Mouse (Mus musculus): ENCODE results near the gene Nfe2l1.
"Not testable (repeated sequence)": the region's sequence is repeated elsewhere in the genome, so short reads cannot be mapped to it uniquely, and the experiment has no call there.

Nfe2l1 gene

GRCm38 (mm10) chr11:96829813-96830538 lies at the start of gene Nfe2l1:
Nfe2l1 (minus strand) TSS chr11:96829968.
- DNase-seq (ENCODE audit: low read depth, low spot score): peak; percentile 97

GRCm38 (mm10) chr11:96879359-96879758 lies 49.6 kb upstream of the Nfe2l1 start:
- no peak for DNase-seq (ENCODE audit: low read depth, low spot score)

DNA sequence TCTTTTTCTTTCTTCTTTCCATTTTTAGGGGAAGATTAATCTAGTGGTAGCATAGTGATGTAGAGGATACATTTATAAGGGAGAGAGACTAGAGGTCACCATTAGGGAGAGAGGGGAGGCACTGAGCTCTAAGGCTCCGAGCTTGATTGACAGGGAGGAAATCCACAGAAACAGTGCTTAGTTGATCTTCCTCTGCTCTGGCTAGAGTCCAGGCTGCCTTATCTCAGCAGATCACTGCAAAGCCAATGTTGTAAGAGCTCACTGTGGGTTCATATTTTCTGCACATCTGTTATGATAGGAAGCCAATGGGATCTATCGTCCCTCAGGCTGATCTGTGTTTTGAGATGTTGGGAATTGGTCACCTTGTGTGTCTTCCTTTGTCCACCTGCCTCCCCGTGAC lies 48.9 kb upstream of the Nfe2l1 start:
- DNase-seq (ENCODE audit: low read depth, low spot score): no peak

DNA sequence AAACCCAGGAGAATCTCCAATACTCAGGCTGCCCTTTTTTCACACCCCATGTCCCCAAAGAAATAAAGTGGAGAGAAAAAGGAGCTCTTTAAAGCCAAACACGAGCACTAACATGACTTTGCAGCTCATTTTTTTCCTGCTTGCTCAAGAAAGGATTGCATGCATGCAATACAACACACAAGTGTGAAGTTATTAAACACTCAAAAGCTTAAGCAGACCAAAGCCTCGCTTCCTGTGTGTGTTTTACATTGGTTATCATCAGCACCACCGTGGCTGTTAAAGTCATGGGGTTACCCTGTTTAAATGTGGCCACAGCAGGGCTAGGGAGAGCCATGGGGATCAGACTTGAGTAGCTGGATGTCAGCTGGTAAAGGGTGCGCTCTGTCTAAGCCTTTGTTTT lies 47.3 kb upstream of the Nfe2l1 start:
- no peak for DNase-seq (ENCODE audit: low read depth, low spot score)

- DNase-seq (ENCODE audit: low read depth, low spot score): no peak
These were observed 46.7 kb upstream of the Nfe2l1 start for GRCm38 (mm10) chr11:96876300-96877040.

DNA sequence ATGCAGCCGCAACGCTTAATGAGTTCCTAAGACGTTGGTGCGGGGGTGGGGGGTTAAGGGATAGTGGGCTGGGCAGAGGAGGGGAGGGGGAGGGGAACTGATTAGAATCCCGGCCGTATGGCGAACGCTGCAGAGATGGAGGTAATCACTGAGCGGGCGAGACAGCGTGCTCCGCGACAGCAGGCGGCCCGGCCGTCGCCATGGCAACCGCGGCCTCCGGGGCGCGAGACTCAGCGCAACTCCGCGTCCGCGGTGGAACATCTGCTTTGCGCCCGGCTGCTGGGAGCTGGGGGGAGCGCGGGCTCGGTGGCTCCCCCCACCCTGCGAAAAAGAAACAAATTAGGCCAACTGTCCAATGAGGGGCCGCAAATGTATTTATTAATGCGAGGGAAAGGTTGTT lies 46.0 kb upstream of the Nfe2l1 start:
- DNase-seq (ENCODE audit: low read depth, low spot score): peak; percentile 85

GRCm38 (mm10) chr11:96875270-96875669 lies 45.5 kb upstream of the Nfe2l1 start:
- no peak for DNase-seq (ENCODE audit: low read depth, low spot score)

DNA sequence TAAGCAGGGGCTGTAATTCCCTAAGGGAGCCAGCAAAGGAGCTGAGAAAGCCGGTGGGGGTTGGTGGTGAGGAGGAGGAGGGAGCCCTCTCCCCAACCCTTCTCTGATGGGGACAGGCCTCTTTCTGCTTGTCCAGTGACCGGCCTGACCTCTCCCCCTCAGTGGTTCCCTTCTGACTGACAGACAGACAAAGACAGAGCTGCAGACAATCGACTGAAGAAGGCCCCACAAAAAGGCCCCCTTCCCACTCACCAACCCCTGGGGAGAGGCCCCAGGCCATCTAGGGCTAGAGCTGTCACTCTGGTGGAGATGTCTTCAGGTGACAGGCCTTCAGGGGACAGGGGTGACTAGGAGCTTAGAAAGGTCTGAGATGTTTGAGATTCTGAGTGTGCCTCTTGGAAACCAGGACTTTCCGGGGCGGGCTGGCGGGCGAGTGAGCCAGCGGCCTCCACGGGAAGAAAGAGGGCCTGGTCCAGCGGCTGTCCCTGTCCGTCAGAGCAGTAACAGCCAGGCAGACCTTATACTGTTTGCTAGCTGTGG lies 43.9 kb upstream of the Nfe2l1 start:
- no peak for DNase-seq (ENCODE audit: low read depth, low spot score)

- peak; percentile 70 for DNase-seq (ENCODE audit: low read depth, low spot score)
These were observed 42.9 kb upstream of the Nfe2l1 start for GRCm38 (mm10) chr11:96872441-96873379.

DNA sequence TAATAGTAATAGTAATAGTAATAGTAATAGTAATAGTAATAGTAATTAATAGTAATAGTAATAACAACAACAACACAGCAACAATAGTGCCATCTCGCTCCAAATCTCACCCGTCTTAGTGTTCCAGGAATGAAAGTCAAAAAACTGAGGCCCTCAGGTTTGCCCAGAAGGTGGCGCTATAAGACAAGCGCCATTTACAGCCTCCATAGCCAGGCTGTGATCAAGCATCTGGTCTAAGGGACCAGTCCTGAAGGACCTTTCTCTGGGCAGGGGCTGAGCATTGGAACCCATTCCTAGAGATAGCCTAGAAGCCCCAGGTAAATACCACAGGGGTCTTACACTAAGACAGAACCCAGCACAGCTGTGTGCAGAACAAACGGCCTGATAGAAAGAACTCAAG lies 37.4 kb upstream of the Nfe2l1 start:
- DNase-seq (ENCODE audit: low read depth, low spot score): peak; percentile 69

DNA sequence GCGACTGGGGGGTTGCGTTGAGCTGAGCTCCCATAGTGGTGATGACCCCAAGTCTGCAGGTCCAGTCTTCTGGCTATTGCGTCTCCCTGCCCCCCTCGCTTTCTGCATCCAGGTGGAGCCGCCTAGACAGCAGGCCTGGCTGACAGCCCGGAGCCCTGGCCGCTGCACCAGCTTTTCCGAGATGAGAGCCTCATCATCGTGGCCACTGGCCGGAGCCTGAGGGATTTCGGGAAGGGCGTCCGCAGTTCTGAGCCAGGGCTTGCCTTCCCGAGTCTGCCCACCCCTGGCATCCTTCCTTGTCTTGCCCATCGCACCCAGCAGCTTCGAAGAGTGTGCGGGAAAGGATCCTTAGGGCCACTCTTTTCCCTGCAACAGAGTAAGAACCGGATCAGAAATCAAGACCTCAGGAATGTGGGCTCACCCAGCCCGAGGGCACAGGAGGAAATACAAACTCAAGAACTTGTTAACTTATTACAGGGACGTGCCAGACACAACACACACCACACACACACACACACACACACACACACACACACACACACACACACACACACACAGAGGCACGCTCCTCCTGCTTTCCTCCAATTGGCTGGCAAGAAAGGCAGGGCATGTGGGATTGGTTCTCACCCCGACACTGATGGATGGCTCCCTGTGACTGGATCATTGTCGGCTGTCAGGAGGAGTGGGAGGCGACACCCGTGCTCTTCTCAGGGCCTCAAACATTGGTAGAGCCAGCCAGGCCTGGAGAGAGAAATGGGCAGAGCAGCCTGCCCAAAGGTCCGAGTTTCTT lies 33.6 kb upstream of the Nfe2l1 start:
- DNase-seq (ENCODE audit: low read depth, low spot score): no peak

DNA sequence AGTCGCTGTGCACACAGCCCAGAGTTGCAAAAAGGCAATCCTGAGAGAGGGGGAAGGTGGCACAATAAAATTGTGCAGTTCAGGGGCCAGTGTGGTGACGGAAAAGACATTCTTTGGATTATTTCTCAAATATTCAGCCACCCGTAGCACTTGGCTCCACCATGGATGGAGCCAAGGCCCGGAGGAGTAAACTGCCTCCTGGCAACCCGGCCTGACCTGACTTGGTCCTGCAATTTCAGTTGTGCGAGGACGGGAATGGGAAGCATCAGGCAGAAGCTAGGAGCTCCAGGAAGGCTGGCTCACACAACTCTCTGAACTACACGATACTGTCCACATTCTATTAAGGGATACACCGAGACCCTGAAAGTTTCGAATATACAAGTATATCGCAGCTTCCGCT lies 32.8 kb upstream of the Nfe2l1 start:
- no peak for DNase-seq (ENCODE audit: low read depth, low spot score)

- DNase-seq (ENCODE audit: low read depth, low spot score): peak; percentile 90
These were observed 32.1 kb upstream of the Nfe2l1 start for GRCm38 (mm10) chr11:96861878-96862289.

DNA sequence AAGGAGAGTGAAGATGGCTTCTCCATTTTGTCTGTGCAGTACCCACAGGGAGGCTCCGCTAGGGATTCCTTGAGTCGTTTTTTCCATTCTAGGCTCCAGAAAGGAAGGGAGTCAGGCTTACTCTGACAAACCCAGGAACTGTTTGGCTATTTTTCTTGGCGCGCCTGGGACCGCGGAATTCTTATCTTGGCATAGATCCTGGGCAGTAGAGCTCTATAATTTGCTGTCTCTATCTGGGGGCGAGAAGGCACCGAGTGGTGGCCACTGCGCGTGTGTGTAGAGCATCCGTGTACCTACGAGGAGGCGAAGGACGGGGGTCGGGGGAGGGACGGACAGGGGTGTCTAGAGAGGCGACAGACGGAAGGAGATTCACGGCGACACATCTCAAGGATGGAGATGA lies 31.7 kb upstream of the Nfe2l1 start:
- DNase-seq (ENCODE audit: low read depth, low spot score): no peak

- no peak for DNase-seq (ENCODE audit: low read depth, low spot score)
These were observed 30.8 kb upstream of the Nfe2l1 start for GRCm38 (mm10) chr11:96860564-96860963.

- no peak for DNase-seq (ENCODE audit: low read depth, low spot score)
These were observed 29.9 kb upstream of the Nfe2l1 start for GRCm38 (mm10) chr11:96859635-96860034.

DNA sequence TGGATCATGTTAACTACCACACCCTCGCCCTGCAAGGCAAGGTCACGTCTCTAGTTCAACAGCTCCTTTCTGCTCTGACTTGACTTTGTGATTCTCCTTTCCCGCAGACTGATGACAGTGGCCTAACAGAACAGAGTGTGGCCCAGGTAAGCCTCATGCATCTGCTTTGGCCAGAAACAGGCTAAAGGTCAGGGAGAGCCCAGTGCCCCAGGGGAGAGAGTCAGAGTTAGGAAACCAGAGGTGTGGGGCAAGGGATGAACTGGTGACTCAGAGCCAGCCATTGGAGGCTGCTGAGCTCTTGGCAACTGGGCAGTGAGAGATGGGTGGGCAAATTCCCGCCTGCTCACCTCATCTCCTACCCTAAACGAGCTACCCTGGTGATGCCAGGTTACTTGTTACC lies 27.7 kb upstream of the Nfe2l1 start:
- no peak for DNase-seq (ENCODE audit: low read depth, low spot score)

DNA sequence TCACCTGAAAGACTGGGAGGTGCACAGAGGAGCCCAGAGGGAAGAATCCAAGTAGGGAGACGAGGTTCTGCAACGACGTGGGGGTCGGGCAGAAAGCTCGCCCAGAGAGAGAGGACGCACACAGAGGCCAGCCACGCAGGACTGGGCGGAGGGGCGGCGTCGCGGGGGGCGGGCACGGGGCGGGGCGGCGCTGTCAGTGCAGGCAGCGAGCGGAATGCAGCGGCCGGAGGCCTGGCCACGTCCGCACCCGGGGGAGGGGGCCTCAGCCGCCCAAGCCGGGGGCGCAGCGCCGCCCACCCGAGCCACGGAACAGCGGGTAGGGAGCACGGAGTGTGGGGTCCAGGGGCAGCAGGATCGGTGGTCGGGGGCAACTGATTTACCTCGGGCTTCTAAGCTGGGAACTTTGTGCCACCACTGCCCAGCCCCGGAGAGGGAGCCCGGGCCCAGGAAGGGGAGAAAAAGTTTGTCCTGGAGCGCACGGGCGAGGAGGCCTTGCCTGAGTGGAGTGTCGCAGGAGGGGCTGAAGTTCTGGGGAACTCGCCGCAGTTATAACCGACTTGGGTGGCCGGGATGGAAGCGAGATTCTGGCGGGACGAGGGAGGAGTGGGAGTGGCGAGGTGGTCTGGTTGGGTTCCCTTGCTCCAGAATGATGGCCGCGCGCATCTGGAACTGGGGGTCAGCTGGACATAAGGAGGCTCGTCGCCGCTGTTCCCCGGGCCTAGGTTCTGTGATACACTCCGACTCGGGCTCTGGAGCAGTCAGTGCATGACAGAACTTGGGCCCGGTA lies 20.1 kb upstream of the Nfe2l1 start, which contains the start of gene Copz2:
Copz2 (plus strand) TSS at position 190 of the 787 bp plus-strand sequence.
- no peak for DNase-seq (ENCODE audit: low read depth, low spot score)

DNA sequence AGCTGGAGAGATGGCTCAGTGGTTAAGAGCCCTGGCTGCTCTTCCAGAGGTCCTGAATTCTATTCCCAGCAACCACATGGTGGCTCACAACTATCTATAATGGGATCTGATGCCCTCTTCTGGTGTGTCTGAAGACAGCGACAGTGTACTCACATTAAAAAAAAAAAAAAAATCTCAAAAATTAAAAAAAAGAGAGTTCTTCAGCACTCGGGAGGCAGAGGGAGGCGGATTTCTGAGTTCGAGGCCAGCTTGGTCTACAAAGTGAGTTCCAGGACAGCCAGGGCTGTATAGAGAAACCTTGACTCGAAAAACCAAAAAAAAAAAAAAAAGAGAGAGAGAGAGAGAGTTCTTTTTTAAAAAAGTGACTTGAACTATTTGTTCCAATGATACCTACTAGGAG lies 19.4 kb upstream of the Nfe2l1 start:
- DNase-seq (ENCODE audit: low read depth, low spot score): not testable (repeated sequence)

DNA sequence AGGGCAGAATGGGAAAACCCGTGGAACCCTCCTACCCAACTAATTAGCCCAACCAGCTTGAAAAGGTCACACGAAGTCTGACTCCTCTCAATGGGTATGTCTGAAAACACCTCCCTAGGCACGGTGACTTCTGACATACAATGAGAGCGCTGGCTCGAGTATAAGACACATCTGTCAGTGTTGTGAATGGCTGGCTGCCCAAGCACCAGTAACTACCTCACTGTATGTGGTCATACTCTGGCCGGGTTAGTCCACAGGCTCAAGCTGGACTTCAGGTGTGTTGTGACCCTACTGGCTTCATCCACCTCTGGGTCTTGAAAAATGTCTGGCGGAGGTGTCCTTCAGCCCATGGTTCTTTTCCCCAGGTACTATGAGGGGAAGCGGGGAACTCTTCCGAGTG lies 18.9 kb upstream of the Nfe2l1 start:
- no peak for DNase-seq (ENCODE audit: low read depth, low spot score)

Data from retina, postnatal 7 days (tissue).